Mouse (Mus musculus) erythroblast, embryonic 14.5 days (primary cell): ENCODE results near the gene Cpt2.

Experiments
- GATA1 ChIP-seq: IDR thresholded peaks from 2 replicates; pipeline ENCODE4 v1.6.1; 2012; ENCODE audit warnings: low read length, inconsistent platforms, mixed read lengths
- TAL1 ChIP-seq: IDR thresholded peaks from 3 replicates; pipeline ENCODE4 v1.6.1; 2012; ENCODE audit warnings: low read length, inconsistent platforms, mixed read lengths

DNA sequence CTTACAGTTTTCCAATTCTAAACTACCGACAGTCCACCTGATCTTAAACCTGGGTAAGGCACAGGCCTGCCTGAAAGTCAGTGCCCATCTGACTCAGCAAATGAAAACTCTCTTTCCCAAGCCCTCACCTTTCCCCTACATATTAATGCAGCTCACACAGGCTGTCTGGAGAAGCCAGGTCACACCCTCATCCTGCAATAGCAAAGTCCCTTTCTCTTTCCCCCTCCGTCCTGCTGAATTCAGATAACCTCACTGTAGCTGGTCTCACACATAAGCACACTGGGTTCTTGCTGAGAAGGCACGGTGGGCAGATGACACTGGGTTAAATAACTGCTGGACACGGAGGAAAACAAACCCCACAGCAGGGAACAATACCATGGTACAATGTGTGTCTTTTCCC, 1.5 kb downstream of the Cpt2 start:
- TF ChIP-seq GATA1 = no peak
- no peak for TF ChIP-seq TAL1
